Comparison of ENCODE assay signal across 18 mouse cellular contexts in genomic region chr3:88147866-88148265, GRCm38 (mm10). TPM values are rescaled to one million over a fixed set of nuclear protein-coding genes. Genes with fewer than 3 reads are reported as not detected.
DNase-seq lines count a peak whose midpoint lies in the region; ATAC-seq and TF ChIP-seq lines count a peak whose summit lies in the region.
"Had no signal": no experiment of that assay in that cellular context is flagged by ENCODE, and none has a peak within 500 bp of the region (broad histone marks: within the 10 kb centered on the region; RNA-seq: fewer than 3 reads in every experiment).

No protein-coding gene starts in this region.

- H3K9ac ChIP-seq in heart, embryonic 13.5 days = peak overlapping the region; percentile 98
- no peak overlapping the region for H3K9ac ChIP-seq in embryonic facial prominence, embryonic 15.5 days
- H3K9ac ChIP-seq in liver, postnatal 0 days (replicated peaks) = peak overlapping the region; percentile 38; the same call in 1 of the 2 replicates
- H3K9ac ChIP-seq: stomach, embryonic 15.5 days had no signal

- intact Hi-C loops in heart, postnatal 10 days (cut with DNase I) = no loop called here

- H3K4me3 ChIP-seq in heart, embryonic 13.5 days = 0 out of 2 replicates have a peak overlapping the region, but pooled peaks have one; percentile 96
- peak overlapping the region; percentile 40 for H3K4me3 ChIP-seq in megakaryocyte, embryonic 14.5 days (replicated peaks)
- H3K4me3 ChIP-seq in embryonic facial prominence, embryonic 15.5 days (replicated peaks) = no peak overlapping the region
- H3K4me3 ChIP-seq in liver, postnatal 0 days (ENCODE audit: low read depth, low read length) = no peak overlapping the region
- H3K4me3 ChIP-seq: forebrain, embryonic 12.5 days; stomach, embryonic 15.5 days had no signal

- 54% methylated on average over 1 of the region's 1 CpGs for WGBS in heart, embryonic 13.5 days
- WGBS in embryonic facial prominence, embryonic 15.5 days = 74% methylated on average over 1 of the region's 1 CpGs
- 89% methylated on average over 1 of the region's 1 CpGs for WGBS in liver, postnatal 0 days (ENCODE audit: insufficient replicate concordance)

- no peaks in the 10 kb centered on the region for H3K9me3 ChIP-seq in heart, embryonic 13.5 days
- H3K9me3 ChIP-seq in megakaryocyte, embryonic 14.5 days = no peaks in the 10 kb centered on the region
- no peaks in the 10 kb centered on the region for H3K9me3 ChIP-seq in embryonic facial prominence, embryonic 15.5 days (replicated peaks)
- H3K9me3 ChIP-seq in liver, postnatal 0 days (ENCODE audit: low read length) = no peaks in the 10 kb centered on the region
- H3K9me3 ChIP-seq: forebrain, embryonic 12.5 days; stomach, embryonic 15.5 days had no signal

- H3K4me1 ChIP-seq in heart, embryonic 13.5 days = peaks cover 92% of the 10 kb centered on the region
- peaks cover 97% of the 10 kb centered on the region for H3K4me1 ChIP-seq in megakaryocyte, embryonic 14.5 days
- peaks cover 90% of the 10 kb centered on the region for H3K4me1 ChIP-seq in embryonic facial prominence, embryonic 15.5 days
- H3K4me1 ChIP-seq in liver, postnatal 0 days (ENCODE audit: insufficient read depth) = peaks cover 89% of the 10 kb centered on the region

- ATAC-seq in heart, embryonic 13.5 days (ENCODE audit: extremely low read depth, insufficient number of reproducible peaks, low FRiP score, low TSS enrichment) = no peak
- no peak for ATAC-seq in megakaryocyte, adult 5-6 weeks (ENCODE audit: poor library complexity, severe bottlenecking)
- no peak for ATAC-seq in embryonic facial prominence, embryonic 15.5 days (ENCODE audit: insufficient number of reproducible peaks, low FRiP score, low TSS enrichment, low read depth)
- ATAC-seq in liver, postnatal 0 days = no peak

- DNase-seq in heart, postnatal 10 days = no peak
- no peak for DNase-seq in liver, postnatal 0 days
- no peak for DNase-seq in adrenal gland, postnatal 14 days
- DNase-seq in lung, postnatal 36 days = no peak
- DNase-seq: adrenal gland, postnatal 25 days; cerebellum, adult 18-20 months; embryo, embryonic 11 days; gastrocnemius, postnatal 14 days; kidney, postnatal 14 days; layer of hippocampus, postnatal 36 days; lung, adult 18-20 months; right cerebral cortex, postnatal 25 days had no signal

- no peaks in the 10 kb centered on the region for H3K27me3 ChIP-seq in heart, embryonic 13.5 days (replicated peaks)
- H3K27me3 ChIP-seq in megakaryocyte, embryonic 14.5 days (replicated peaks) = no peaks in the 10 kb centered on the region
- no peaks in the 10 kb centered on the region for H3K27me3 ChIP-seq in embryonic facial prominence, embryonic 15.5 days
- no peaks in the 10 kb centered on the region for H3K27me3 ChIP-seq in liver, postnatal 0 days (ENCODE audit: insufficient read depth, low read length)
- H3K27me3 ChIP-seq: forebrain, embryonic 12.5 days; stomach, embryonic 15.5 days had no signal

- no peak for TF ChIP-seq CTCF in liver, postnatal 0 days (IDR thresholded peaks at IDR 0.05; ENCODE audit: low read depth)

- no peak for TF ChIP-seq EP300 in liver, postnatal 0 days (IDR thresholded peaks at IDR 0.05; ENCODE audit: low read depth)

- H3K36me3 ChIP-seq in heart, embryonic 13.5 days = peaks cover 4% of the 10 kb centered on the region; the same call in 1 of the 2 replicates
- peaks cover 59% of the 10 kb centered on the region for H3K36me3 ChIP-seq in megakaryocyte, embryonic 14.5 days (replicated peaks; ENCODE audit: low read length)
- no peaks in the 10 kb centered on the region for H3K36me3 ChIP-seq in embryonic facial prominence, embryonic 15.5 days
- peaks cover 5% of the 10 kb centered on the region for H3K36me3 ChIP-seq in liver, postnatal 0 days (replicated peaks; ENCODE audit: insufficient read depth, low read length)
- H3K36me3 ChIP-seq: forebrain, embryonic 12.5 days; stomach, embryonic 15.5 days had no signal

- H3K4me2 ChIP-seq in heart, embryonic 13.5 days = peak overlapping the region; percentile 95
- no peak overlapping the region for H3K4me2 ChIP-seq in embryonic facial prominence, embryonic 15.5 days (replicated peaks)
- peak overlapping the region; percentile 53; the same call in 1 of the 2 replicates for H3K4me2 ChIP-seq in liver, postnatal 0 days (ENCODE audit: low read depth, low read length)
- H3K4me2 ChIP-seq: forebrain, embryonic 12.5 days had no signal

- H3K27ac ChIP-seq in heart, embryonic 13.5 days (replicated peaks) = peak overlapping the region; percentile 100
- H3K27ac ChIP-seq in embryonic facial prominence, embryonic 15.5 days (replicated peaks) = peak overlapping the region; percentile 40; the same call in 1 of the 2 replicates
- peak overlapping the region; percentile 97 for H3K27ac ChIP-seq in liver, postnatal 0 days (ENCODE audit: low read depth)
- H3K27ac ChIP-seq: forebrain, embryonic 12.5 days had no signal

RNA-seq across cellular contexts. Expression of gene Mef2d, which starts 5.7 kb away (rescaled TPM):
- 35.5 and 37.1 TPM in 2 replicates for polyA plus RNA-seq in heart, embryonic 13.5 days (2015; fragmentation: Nextera tagmentation; extraction: Ambion mirVana)
- 100 to 1,000 TPM; 121 to 133 TPM for total RNA-seq in heart, postnatal 10 days (2021)
- 60.2 and 145 TPM in 2 replicates for polyA plus RNA-seq in megakaryocyte, embryonic 14.5 days (2012; ENCODE audit: insufficient read depth, low replicate concordance)
- total RNA-seq in megakaryocyte, adult 5-6 weeks (2015) = 73.3 and 77.4 TPM in 2 replicates
- 29.2 and 42.0 TPM in 2 replicates for total RNA-seq in megakaryocyte, adult 5-6 weeks (2017)
- polyA plus RNA-seq in embryonic facial prominence, embryonic 15.5 days (2015; fragmentation: Nextera tagmentation; extraction: Ambion mirVana) = 31.0 and 31.1 TPM in 2 replicates
- polyA plus RNA-seq in liver, postnatal 0 days (2015; fragmentation: Nextera tagmentation; extraction: Ambion mirVana) = 5.7 and 6.4 TPM in 2 replicates
- 92.9 and 98.4 TPM in 2 replicates for total RNA-seq in adrenal gland, postnatal 14 days (2021)

Comparison
In these comparisons a context has a peak if more than half of its experiments do, and no peak if none do; other contexts are left out.
1. H3K27ac ChIP-seq: peak in every context shown above with its lines; median percentile 100 in heart, embryonic 13.5 days; 97 in liver, postnatal 0 days; 40 in embryonic facial prominence, embryonic 15.5 days.
2. H3K4me3 ChIP-seq: peak in heart, embryonic 13.5 days (single experiment) and megakaryocyte, embryonic 14.5 days (single experiment); none in embryonic facial prominence, embryonic 15.5 days (single experiment) and liver, postnatal 0 days (single experiment).